Mouse (Mus musculus) kidney, postnatal 10 days (tissue): Measurements from ENCODE around the gene Smim1.

Experiments used
- DNase-seq: peaks from one replicate; pipeline ENCODE4 v3.0.0; 2021; ENCODE audit warnings: mixed read lengths

Gene Smim1

GRCm38 (mm10) chr4:154025641-154026440, at the start of gene Smim1:
Smim1 (minus strand) TSS chr4:154026230.
- DNase-seq = peak; percentile 94

DNA sequence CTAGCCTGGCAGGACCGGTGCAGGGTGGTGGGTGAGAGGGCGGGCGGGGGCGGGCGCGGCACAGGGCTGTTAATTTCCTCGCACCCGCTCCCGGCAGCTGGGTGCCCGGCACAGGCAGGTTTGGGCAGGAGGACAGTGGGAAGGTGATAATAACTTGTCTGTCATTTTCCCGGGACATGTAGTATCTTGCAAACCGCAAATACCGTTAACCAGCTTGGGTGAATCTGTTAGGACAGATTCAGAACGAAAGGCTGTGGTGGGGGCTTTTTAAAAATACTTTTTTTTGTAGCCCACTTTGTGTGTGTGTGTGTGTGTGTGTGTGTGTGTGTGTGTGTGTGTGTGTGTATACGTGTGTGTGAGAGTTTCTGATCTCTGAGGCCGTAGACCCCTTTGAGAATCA, 45.9 kb upstream of the Smim1 start:
- DNase-seq = no peak

GRCm38 (mm10) chr4:154071521-154071920, 45.5 kb upstream of the Smim1 start:
- no peak for DNase-seq

GRCm38 (mm10) chr4:154070896-154071295, 44.9 kb upstream of the Smim1 start:
- peak; percentile 69 for DNase-seq

- DNase-seq = peak; percentile 36
Observed at GRCm38 (mm10) chr4:154064827-154065773, 39.1 kb upstream of the Smim1 start.

DNA sequence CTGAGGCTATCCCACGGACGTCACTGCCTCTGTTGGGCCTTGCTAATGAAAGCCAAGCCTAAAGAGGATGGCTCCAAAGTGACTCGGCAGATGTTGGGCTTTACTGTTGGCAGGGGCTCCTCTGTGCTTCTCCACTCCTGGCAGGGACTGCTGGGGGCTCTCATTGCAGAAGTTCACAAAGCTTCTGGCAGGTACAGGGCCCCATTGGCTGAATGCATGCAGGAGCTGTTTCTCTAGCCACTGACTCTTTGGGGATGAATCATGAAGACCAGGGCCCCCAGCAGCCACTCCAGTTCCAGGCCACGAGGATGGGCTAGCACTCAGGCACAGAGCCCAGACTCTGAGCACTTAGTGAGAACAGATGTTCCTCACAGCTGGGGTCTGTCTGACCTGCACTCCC, 31.7 kb upstream of the Smim1 start:
- no peak for DNase-seq

- no peak for DNase-seq
Observed at GRCm38 (mm10) chr4:154056661-154057060, 30.6 kb upstream of the Smim1 start.

DNA sequence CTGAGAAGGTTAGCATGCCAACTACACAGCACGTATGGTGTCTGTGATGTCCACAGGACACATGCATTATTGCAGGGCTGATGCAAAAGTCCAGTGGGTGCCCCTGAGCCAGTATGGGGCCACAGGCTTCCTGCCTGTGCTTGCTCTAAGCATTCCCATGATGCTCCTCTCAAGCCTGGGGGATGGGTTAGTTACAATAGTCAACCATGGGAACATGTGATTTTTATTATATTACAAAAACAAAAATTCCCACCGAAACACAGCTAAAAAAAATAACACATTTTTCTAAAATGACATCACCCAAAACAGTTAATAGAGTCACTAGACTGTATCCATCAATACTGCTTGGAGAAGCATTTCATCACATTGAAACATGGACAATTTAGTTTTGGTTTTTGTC, 30.0 kb upstream of the Smim1 start:
- DNase-seq = no peak

- no peak for DNase-seq
Observed at GRCm38 (mm10) chr4:154055482-154055881, 29.5 kb upstream of the Smim1 start.

- DNase-seq = no peak
Observed at GRCm38 (mm10) chr4:154053065-154053464, 27.0 kb upstream of the Smim1 start.

GRCm38 (mm10) chr4:154051401-154051800, 25.4 kb upstream of the Smim1 start:
- DNase-seq = no peak

- no peak for DNase-seq
Observed at GRCm38 (mm10) chr4:154045837-154046236, 19.8 kb upstream of the Smim1 start.

- DNase-seq = no peak
Observed at GRCm38 (mm10) chr4:154042577-154042976, 16.5 kb upstream of the Smim1 start, which contains the start of gene Ccdc27. Ccdc27 (minus strand) TSS chr4:154042677.

- DNase-seq = no peak
Observed at GRCm38 (mm10) chr4:154037123-154037522, 11.1 kb upstream of the Smim1 start.

DNA sequence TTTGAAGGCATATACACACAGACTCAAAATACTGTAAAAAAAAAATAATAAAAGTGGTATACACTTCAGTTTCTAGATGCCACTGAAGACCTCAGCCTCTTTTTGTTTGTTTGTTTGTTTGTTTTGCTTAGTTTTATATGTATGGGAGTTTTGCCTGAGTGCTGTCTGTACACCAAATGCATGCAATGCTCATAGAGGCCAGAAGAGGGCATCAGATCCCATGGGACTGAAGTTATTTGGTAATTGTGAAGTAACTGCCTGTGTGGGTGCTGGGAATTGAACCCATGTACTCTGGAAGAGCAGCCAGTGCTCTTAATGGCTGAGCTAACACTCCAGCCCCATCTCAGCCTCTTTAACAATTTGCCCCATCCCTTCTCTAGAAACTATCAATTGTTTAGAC, 2.6 kb upstream of the Smim1 start:
- DNase-seq = no peak

GRCm38 (mm10) chr4:154028066-154028465, 2.0 kb upstream of the Smim1 start:
- DNase-seq = no peak

GRCm38 (mm10) chr4:154026441-154026761, 371 bp upstream of the Smim1 start:
- DNase-seq = no peak

DNA sequence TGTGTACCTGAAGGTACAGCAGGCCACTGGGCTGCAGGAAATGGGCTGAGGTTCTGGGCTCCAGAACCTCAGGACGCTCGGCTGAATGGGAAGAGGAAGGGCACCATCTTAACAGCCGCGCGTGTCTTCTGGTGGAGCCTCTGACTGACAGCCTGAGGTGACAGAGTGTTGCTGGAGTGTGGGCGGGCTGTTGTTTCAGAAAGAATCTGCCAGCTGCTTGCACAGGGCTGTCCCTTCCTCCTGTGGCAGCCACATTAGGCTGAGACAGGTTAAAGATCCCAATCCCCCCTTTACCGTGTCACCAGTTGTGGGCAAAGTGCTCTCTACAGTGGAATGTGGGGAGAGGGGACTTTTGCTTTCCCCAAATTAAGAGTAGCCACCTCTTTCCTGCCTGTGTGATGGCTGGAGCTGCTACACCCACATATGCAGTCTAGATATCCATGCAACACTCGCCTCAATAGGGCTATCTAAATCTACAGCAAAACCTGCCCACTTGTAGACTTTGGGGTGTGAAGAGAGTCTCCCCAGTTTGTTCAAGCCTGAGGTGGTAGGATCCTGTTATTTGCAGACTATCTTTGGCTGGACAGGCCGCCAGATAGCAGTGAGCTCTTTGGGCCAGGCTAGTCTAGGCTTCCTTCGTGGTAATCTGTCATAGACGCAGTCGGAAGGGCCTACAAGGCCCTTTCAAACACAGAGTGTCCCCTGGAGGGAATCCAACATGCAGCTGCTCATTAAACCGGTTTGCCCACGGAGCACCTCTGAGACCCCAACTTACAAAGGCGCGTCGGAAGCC, 1.1 kb downstream of the Smim1 start:
- peak; percentile 46 for DNase-seq

DNA sequence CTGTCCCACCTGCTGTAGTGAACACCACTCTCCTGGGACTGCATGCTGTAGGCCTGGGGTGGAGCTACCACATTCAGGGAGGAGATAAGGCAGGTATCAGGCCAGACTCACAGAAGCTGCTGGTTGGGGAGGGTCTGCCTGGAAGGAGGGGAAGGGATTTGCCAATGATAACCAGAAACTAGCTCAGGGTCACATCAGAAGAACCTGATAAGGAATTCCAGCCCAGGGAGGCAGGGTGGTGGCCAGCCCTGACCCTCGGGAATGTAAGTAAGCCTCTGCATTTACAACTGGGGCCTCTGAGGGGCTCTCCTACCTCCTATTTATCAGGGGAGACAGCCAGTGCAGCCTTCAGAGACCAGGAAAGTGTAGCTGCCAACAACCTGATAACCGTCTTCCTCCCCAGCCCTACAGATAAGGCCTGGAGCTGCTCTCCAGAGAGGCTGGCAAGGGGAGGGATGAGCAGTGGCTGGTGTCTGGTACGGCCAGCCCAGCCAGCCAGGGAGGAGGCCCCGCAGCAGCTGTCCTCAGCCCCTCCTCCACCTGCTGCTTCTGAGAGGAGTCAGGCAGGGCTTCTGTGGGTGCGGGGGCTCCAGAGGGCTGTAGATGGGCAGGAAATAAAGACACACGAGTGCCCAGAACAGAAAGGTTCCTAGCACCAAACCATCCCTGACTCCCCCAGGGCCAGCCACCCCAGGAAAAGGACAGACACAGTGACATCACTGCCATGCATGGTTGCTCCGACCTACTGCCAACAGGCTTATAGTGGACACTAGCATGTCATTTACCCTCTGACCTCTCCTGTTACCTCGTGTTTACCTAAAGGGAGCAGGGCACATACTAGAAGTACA, 2.1 kb downstream of the Smim1 start:
- peak; percentile 46 for DNase-seq

DNA sequence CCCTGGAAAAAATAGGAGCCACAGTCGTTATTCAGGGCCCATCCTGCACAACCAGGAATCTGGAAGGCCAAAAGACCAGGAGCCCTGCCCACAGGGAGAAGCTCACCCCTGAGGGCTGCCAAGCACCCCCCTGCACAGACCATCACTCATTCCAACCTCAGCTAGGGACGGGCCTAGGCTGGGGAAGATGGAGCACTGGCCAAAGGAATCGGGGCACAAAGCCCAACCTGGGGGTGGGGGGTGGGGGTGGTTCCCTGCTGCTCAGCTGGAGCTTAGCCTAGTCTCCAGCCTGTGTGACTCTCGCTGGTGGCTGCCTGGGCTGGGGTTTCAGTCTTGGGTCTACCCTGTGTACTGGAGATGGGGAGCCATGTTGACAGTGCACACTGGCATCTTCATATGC, 3.2 kb downstream of the Smim1 start:
- DNase-seq = no peak

DNA sequence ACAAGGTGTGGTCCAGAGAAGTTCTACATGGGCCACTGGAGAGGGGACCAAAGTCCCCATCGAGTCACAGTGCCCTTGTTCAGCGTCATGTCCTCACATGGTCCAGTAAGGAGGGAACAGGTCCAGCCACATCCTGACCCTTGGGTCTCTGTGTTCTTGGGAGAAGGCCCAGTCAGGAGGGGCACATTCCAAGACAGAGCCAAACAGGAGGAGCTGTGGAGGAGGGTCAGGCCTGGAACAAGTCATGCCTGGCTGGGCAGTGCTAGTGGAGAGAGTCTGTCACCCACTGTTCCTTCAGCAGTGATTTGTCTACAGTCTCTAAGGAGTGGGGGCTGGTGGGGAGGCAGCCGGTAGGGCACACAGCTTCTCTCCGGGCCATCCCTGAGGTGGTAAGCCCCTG, 3.6 kb downstream of the Smim1 start:
- DNase-seq = peak; percentile 82

DNA sequence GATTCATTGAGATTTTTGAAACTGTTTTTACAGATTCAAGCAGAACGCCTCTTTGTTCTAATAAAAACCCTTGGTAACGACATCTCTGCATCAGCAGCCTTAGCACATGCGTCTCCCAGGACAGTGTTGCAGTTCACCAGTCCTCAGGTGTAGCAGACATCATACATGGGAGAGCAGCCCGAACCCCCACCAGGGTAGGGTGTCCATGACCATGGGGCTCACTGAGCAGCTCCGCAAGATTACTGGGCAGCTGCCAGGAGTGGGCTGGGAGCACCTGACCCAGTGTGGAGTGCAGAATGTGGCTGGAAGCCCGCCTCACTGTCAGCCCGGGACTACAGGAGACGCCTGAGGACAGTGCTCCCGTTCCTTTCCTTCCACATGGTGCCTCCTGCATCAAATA, 4.6 kb downstream of the Smim1 start:
- peak; percentile 73 for DNase-seq
